In the genomic region with DNA sequence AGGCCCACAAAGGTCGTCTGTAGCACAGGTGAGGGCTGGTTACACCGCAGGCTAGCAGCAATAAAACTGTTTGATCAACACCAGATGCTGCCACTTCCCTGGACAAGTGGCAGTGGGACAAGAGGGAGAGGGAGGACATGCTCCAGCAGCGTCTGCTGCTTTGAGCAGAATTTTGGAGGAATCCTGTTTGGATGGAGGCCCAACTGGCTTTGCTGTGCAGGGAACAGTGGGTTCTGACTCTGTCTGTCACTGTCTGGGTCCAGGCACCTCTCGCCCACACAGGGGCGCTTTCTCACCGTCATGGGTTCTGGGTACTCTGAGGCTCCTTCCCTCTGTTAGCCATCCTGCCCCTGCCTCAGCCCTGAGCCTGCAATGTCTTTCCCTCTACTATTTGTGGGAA, we compare ENCODE assay signal across 9 mouse cellular contexts.
DNase-seq lines count a peak whose midpoint lies in the region; ATAC-seq and TF ChIP-seq lines count a peak whose summit lies in the region.
"Had no signal": no experiment of that assay in that cellular context is flagged by ENCODE, and none has a peak within 500 bp of the region (broad histone marks: within the 10 kb centered on the region; RNA-seq: fewer than 3 reads in every experiment).

No protein-coding gene starts in this region.

- no peaks in the 10 kb centered on the region for H3K9me3 ChIP-seq in heart, embryonic 16.5 days (replicated peaks; ENCODE audit: control insufficient read depth, low read length)
- no peaks in the 10 kb centered on the region for H3K9me3 ChIP-seq in heart, embryonic 12.5 days (replicated peaks)
- no peaks in the 10 kb centered on the region for H3K9me3 ChIP-seq in intestine, postnatal 0 days (ENCODE audit: control insufficient read depth)
- no peaks in the 10 kb centered on the region for H3K9me3 ChIP-seq in neural tube, embryonic 14.5 days (ENCODE audit: control insufficient read depth, low read length)

- H3K36me3 ChIP-seq in heart, embryonic 16.5 days (ENCODE audit: control insufficient read depth, insufficient read depth): no peaks in the 10 kb centered on the region
- no peaks in the 10 kb centered on the region for H3K36me3 ChIP-seq in heart, embryonic 12.5 days
- no peaks in the 10 kb centered on the region for H3K36me3 ChIP-seq in intestine, postnatal 0 days (ENCODE audit: control insufficient read depth, insufficient read depth)
- H3K36me3 ChIP-seq in neural tube, embryonic 14.5 days (ENCODE audit: control insufficient read depth, insufficient read depth, low read length): no peaks in the 10 kb centered on the region

- TF ChIP-seq CTCF in intestine, postnatal 0 days (IDR thresholded peaks at IDR 0.05; ENCODE audit: low read depth): peak; percentile 68

- ATAC-seq in heart, embryonic 16.5 days (replicated peaks; ENCODE audit: extremely low read depth, insufficient read depth, low FRiP score): 0 out of 2 replicates have a peak, but pooled peaks have one; percentile 28
- ATAC-seq in heart, embryonic 12.5 days (ENCODE audit: insufficient number of reproducible peaks, low FRiP score): no peak
- ATAC-seq in intestine, postnatal 0 days: no peak
- ATAC-seq in neural tube, embryonic 14.5 days (ENCODE audit: low read depth): peak; percentile 52; the same call in 1 of the 2 replicates
- no peak for ATAC-seq in monocyte, adult 5-6 weeks (replicated peaks; ENCODE audit: insufficient number of reproducible peaks, low FRiP score, low TSS enrichment, poor library complexity, severe bottlenecking)

- H3K4me1 ChIP-seq in heart, embryonic 16.5 days (ENCODE audit: control insufficient read depth, insufficient read depth, low read length): no peaks in the 10 kb centered on the region
- H3K4me1 ChIP-seq in heart, embryonic 12.5 days (replicated peaks): peaks cover 14% of the 10 kb centered on the region
- no peaks in the 10 kb centered on the region for H3K4me1 ChIP-seq in intestine, postnatal 0 days (replicated peaks; ENCODE audit: control insufficient read depth, insufficient read depth, low read length)
- H3K4me1 ChIP-seq in neural tube, embryonic 14.5 days (ENCODE audit: control insufficient read depth, insufficient read depth, low read length): no peaks in the 10 kb centered on the region

- H3K4me2 ChIP-seq in heart, embryonic 16.5 days (ENCODE audit: low read depth, low read length): no peak overlapping the region
- H3K4me2 ChIP-seq in heart, embryonic 12.5 days: no peak overlapping the region
- no peak overlapping the region for H3K4me2 ChIP-seq in intestine, postnatal 0 days (replicated peaks; ENCODE audit: low read depth)
- H3K4me2 ChIP-seq in neural tube, embryonic 14.5 days (ENCODE audit: low read depth, low read length): no peak overlapping the region

- no peaks in the 10 kb centered on the region for H3K27me3 ChIP-seq in heart, embryonic 16.5 days (ENCODE audit: control insufficient read depth, insufficient read depth, low read length)
- H3K27me3 ChIP-seq in heart, embryonic 12.5 days (replicated peaks): no peaks in the 10 kb centered on the region
- no peaks in the 10 kb centered on the region for H3K27me3 ChIP-seq in intestine, postnatal 0 days (replicated peaks; ENCODE audit: control insufficient read depth, insufficient read depth, low read length)
- no peaks in the 10 kb centered on the region for H3K27me3 ChIP-seq in neural tube, embryonic 14.5 days (ENCODE audit: control insufficient read depth, insufficient read depth, low read length)

- WGBS in heart, embryonic 16.5 days: 60% methylated on average over 6 of the region's 6 CpGs
- WGBS in heart, embryonic 12.5 days: 41% methylated on average over 6 of the region's 6 CpGs
- 35% methylated on average over 6 of the region's 6 CpGs for WGBS in intestine, postnatal 0 days
- 50% methylated on average over 6 of the region's 6 CpGs for WGBS in neural tube, embryonic 14.5 days

- no peak overlapping the region for H3K27ac ChIP-seq in heart, embryonic 16.5 days (ENCODE audit: low read length)
- no peak overlapping the region for H3K27ac ChIP-seq in heart, embryonic 12.5 days (ENCODE audit: poor library complexity, severe bottlenecking)
- H3K27ac ChIP-seq in intestine, postnatal 0 days (ENCODE audit: low read depth, low read length): no peak overlapping the region
- no peak overlapping the region for H3K27ac ChIP-seq in neural tube, embryonic 14.5 days (ENCODE audit: low read depth, low read length)

- H3K4me3 ChIP-seq in heart, embryonic 16.5 days (ENCODE audit: low read length): no peak overlapping the region
- no peak overlapping the region for H3K4me3 ChIP-seq in heart, embryonic 12.5 days
- no peak overlapping the region for H3K4me3 ChIP-seq in intestine, postnatal 0 days (ENCODE audit: low read depth, low read length)
- H3K4me3 ChIP-seq in neural tube, embryonic 14.5 days (ENCODE audit: low read depth, low read length): no peak overlapping the region
- H3K4me3 ChIP-seq: erythroblast, embryonic 14.5 days had no signal

- no peak overlapping the region for H3K9ac ChIP-seq in heart, embryonic 16.5 days (ENCODE audit: low read length)
- H3K9ac ChIP-seq in heart, embryonic 12.5 days: no peak overlapping the region
- H3K9ac ChIP-seq in intestine, postnatal 0 days (ENCODE audit: low read depth, low read length): no peak overlapping the region
- H3K9ac ChIP-seq in neural tube, embryonic 14.5 days (replicated peaks; ENCODE audit: low read depth, low read length): no peak overlapping the region

- DNase-seq in embryo, embryonic 10.5 days (ENCODE audit: low spot score): peak; percentile 53
- no peak for DNase-seq in right cerebral cortex, postnatal 36 days (ENCODE audit: low spot score in 2 of 2)
- DNase-seq in right cerebral cortex, postnatal 14 days: no peak

Comparison
In these comparisons a context has a peak if more than half of its experiments do, and no peak if none do; other contexts are left out.
1. ATAC-seq: peak in heart, embryonic 16.5 days (single experiment) and neural tube, embryonic 14.5 days (single experiment); none in heart, embryonic 12.5 days (single experiment), intestine, postnatal 0 days (single experiment) and monocyte, adult 5-6 weeks (single experiment).